Mouse (Mus musculus) kidney, postnatal 36 days (tissue): ENCODE data around the gene Gm15217.

ENCODE experiments used
- DNase-seq, 2 experiments: peaks; one replicate each; pipeline ENCODE4 v3.0.0; 2021 to 2022; ENCODE audit warnings: mixed read lengths in 2 of 2

The Gm15217 gene

GRCm38 (mm10) chr14:46379285-46379684, at the start of gene Gm15217:
Gm15217 (plus strand) TSS chr14:46379414.
- DNase-seq = peak; percentile 42 to 47

- no peak for DNase-seq
Measured at GRCm38 (mm10) chr14:46333421-46334237, 45.6 kb upstream of the Gm15217 start.

GRCm38 (mm10) chr14:46338801-46339200, 40.4 kb upstream of the Gm15217 start:
- no peak for DNase-seq

GRCm38 (mm10) chr14:46344750-46345149, 34.5 kb upstream of the Gm15217 start:
- no peak for DNase-seq

- no peak for DNase-seq
Measured at GRCm38 (mm10) chr14:46357286-46357685, 21.9 kb upstream of the Gm15217 start.

- DNase-seq = no peak
Measured at GRCm38 (mm10) chr14:46357696-46358095, 21.5 kb upstream of the Gm15217 start.

- DNase-seq = peak; percentile 31 to 50
Measured at GRCm38 (mm10) chr14:46363209-46363608, 16.0 kb upstream of the Gm15217 start.

GRCm38 (mm10) chr14:46372452-46372851, 6.8 kb upstream of the Gm15217 start:
- DNase-seq = no peak

GRCm38 (mm10) chr14:46375796-46376195, 3.4 kb upstream of the Gm15217 start:
- DNase-seq = no peak

- peak; percentile 57 to 76 for DNase-seq
Measured at GRCm38 (mm10) chr14:46380286-46380721, 1.1 kb downstream of the Gm15217 start.

GRCm38 (mm10) chr14:46381457-46381856, 2.2 kb downstream of the Gm15217 start:
- DNase-seq = peak in 1 of 2 experiments; percentile 43

- DNase-seq = peak in 1 of 2 experiments; percentile 46
Measured at GRCm38 (mm10) chr14:46384946-46385691, 5.9 kb downstream of the Gm15217 start.

GRCm38 (mm10) chr14:46385701-46386477, 6.7 kb downstream of the Gm15217 start:
- peak; percentile 29 to 57 for DNase-seq

- DNase-seq = peak; percentile 43 to 59
Measured at GRCm38 (mm10) chr14:46386478-46387356, 7.5 kb downstream of the Gm15217 start.

GRCm38 (mm10) chr14:46387357-46387671, 8.1 kb downstream of the Gm15217 start:
- DNase-seq = peak; percentile 91 to 95

- peak; percentile 56 to 77 for DNase-seq
Measured at GRCm38 (mm10) chr14:46387821-46388481, 8.7 kb downstream of the Gm15217 start.

GRCm38 (mm10) chr14:46388636-46389035, 9.4 kb downstream of the Gm15217 start:
- DNase-seq = peak; percentile 65 to 82

GRCm38 (mm10) chr14:46389438-46390248, 10.4 kb downstream of the Gm15217 start:
- DNase-seq = no peak

GRCm38 (mm10) chr14:46390249-46390775, 11.1 kb downstream of the Gm15217 start, which contains the start of gene Bmp4:
Bmp4 (minus strand) TSS chr14:46390669.
- DNase-seq = peak; percentile 56 to 73

GRCm38 (mm10) chr14:46391621-46392170, 12.5 kb downstream of the Gm15217 start:
- DNase-seq = no peak
